Mouse (Mus musculus) neural tube, embryonic 13.5 days (tissue): ENCODE results near the gene Anapc10. TPM values are rescaled to one million over a fixed set of nuclear protein-coding genes. Genes with fewer than 3 reads are reported as not detected.
"Not testable (repeated sequence)": the region's sequence is repeated elsewhere in the genome, so short reads cannot be mapped to it uniquely, and the experiment has no call there.

Source experiments
- ATAC-seq: fragments of 200-750 bp; cut with Nextera tagmentation; 2 replicates; pipeline ENCODE4 v1.8.0; 2017; ENCODE audit warnings: low read depth, mild to moderate bottlenecking, moderate TSS enrichment, moderate library complexity
- H3K27ac ChIP-seq: fragments of 300-500 bp; sonication (generic); replicated peaks from 2 replicates; pipeline ENCODE4 v1.5.1; 2015; ENCODE audit warnings: moderate library complexity, mild to moderate bottlenecking, inconsistent platforms
- H3K27me3 ChIP-seq: fragments of 300-500 bp; sonication (generic); 2 replicates; pipeline ENCODE4 v1.6.1; 2015; ENCODE audit warnings: mild to moderate bottlenecking, inconsistent platforms
- H3K36me3 ChIP-seq: fragments of 300-500 bp; sonication (generic); 2 replicates; pipeline ENCODE4 v1.6.1; 2015; ENCODE audit warnings: mild to moderate bottlenecking, inconsistent platforms
- H3K4me1 ChIP-seq: fragments of 300-500 bp; sonication (generic); replicated peaks from 2 replicates; pipeline ENCODE4 v1.6.1; 2015; ENCODE audit warnings: inconsistent platforms
- H3K4me2 ChIP-seq: fragments of 300-500 bp; sonication (generic); 2 replicates; pipeline ENCODE4 v1.6.1; 2015; ENCODE audit warnings: inconsistent platforms, mild to moderate bottlenecking, moderate library complexity
- H3K4me3 ChIP-seq: fragments of 300-500 bp; sonication (generic); 2 replicates; pipeline ENCODE4 v1.5.1; 2015; ENCODE audit warnings: mild to moderate bottlenecking, inconsistent platforms
- H3K9ac ChIP-seq: fragments of 300-500 bp; sonication (generic); 2 replicates; pipeline ENCODE4 v1.6.1; 2015; ENCODE audit warnings: moderate library complexity, mild to moderate bottlenecking, inconsistent platforms
- H3K9me3 ChIP-seq: fragments of 300-500 bp; sonication (generic); 2 replicates; pipeline ENCODE4 v1.6.1; 2016; ENCODE audit warnings: inconsistent platforms
- WGBS: fragments of 180-500 bp; shearing (Covaris S2); methylation state at CpG from one replicate; pipeline ENCODE4 v1.1.7; 2015; 5-methylcytosine and 5-hydroxymethylcytosine counted together
- polyA plus RNA-seq: library from polyadenylated mRNA; unstranded; fragments of >200 nt; fragmentation: Nextera tagmentation; extraction: Ambion mirVana; gene quantifications from 2 replicates; pipeline ENCODE4 v1.2.1, GENCODE M21; 2015

The Anapc10 gene
- 39.1 and 46.5 TPM in 2 replicates for polyA plus RNA-seq

- H3K9me3 ChIP-seq: no peaks in the 10 kb centered on the region
- peaks cover 18% of the 10 kb centered on the region for H3K4me1 ChIP-seq
- under 1% methylated on average over 71 of the region's 73 CpGs for WGBS
- H3K4me2 ChIP-seq: peak within 1 kb of the TSS; percentile 92
- H3K27me3 ChIP-seq: no peaks in the 10 kb centered on the region
- ATAC-seq: peak; percentile 97
- peak within 1 kb of the TSS; percentile 94 for H3K4me3 ChIP-seq
- peaks cover 30% of the 10 kb centered on the region for H3K36me3 ChIP-seq
- H3K27ac ChIP-seq: peak within 1 kb of the TSS; percentile 93
- H3K9ac ChIP-seq: peak within 1 kb of the TSS; percentile 91
Observed at GRCm38 (mm10) chr8:79711064-79711961, at the start of gene Anapc10, which contains the start of gene Abce1. TSS of gene Anapc10 (plus strand) at chr8:79711820. TSS of gene Abce1 (minus strand) at chr8:79711740.

DNA sequence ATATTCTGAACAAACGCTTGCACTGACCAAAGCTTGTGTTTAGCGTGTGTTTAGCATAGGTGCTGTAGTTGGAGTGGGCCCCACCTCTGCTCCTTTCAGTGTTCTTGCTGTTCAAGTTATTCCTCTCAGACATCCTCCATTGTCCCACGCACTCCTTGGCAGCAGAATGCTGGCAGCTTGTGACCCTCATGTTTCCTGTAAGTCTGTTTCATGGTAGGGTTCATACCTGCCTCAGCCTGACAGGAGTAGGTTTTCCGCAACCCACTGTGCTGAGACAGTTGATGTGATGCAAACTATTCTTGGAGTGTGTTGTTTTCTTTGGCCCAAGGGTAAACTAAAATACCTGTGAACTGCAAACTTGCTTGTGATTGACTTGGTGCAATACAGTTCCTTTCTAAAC, 35.2 kb upstream of the Anapc10 start:
- Histone ChIP-seq H3K9me3 (no peaks in the 10 kb centered on the region), H3K4me3 (no peak overlapping the region), H3K4me1 (peaks cover 4% of the 10 kb centered on the region; the same call in 1 of the 2 replicates), H3K9ac (no peak overlapping the region), H3K36me3 (peaks cover 30% of the 10 kb centered on the region), H3K27ac (no peak overlapping the region), H3K4me2 (no peak overlapping the region), H3K27me3 (no peaks in the 10 kb centered on the region)
- no peak for ATAC-seq
- 79% methylated on average over 4 of the region's 4 CpGs for WGBS

DNA sequence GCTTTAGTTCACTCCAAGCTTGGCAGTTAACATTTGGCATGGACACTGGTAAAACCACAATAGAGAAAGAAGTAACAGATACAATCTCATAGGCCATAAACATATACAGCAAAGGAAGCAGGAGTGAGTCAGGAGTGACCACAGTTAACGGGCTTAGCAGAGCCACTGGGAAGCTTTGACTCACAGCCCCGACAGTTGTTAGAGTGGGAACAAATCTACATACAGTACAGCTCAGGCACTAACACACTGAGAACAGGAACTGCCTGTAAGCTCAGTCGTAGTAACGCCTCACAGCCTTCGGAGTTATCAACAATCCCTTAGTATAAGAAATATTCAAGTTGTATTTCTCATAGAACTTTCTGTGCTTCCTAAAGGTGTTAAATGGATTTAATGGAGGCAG, 32.6 kb upstream of the Anapc10 start:
- Histone ChIP-seq H3K9ac (no peak overlapping the region), H3K4me2 (no peak overlapping the region), H3K27me3 (no peaks in the 10 kb centered on the region), H3K4me3 (no peak overlapping the region), H3K36me3 (peaks cover 27% of the 10 kb centered on the region), H3K4me1 (peaks cover 4% of the 10 kb centered on the region; the same call in 1 of the 2 replicates), H3K27ac (no peak overlapping the region), H3K9me3 (no peaks in the 10 kb centered on the region)
- ATAC-seq: no peak
- 72% methylated on average over 5 of the region's 5 CpGs for WGBS

- H3K27me3 ChIP-seq, H3K4me1 ChIP-seq, H3K27ac ChIP-seq, ATAC-seq, H3K9me3 ChIP-seq, H3K9ac ChIP-seq: not testable (repeated sequence)
- Histone ChIP-seq H3K4me2 (peak overlapping the region; percentile 55), H3K4me3 (peak overlapping the region; percentile 30; the same call in 1 of the 2 replicates), H3K36me3 (peaks cover 36% of the 10 kb centered on the region)
- WGBS: 50% methylated on average over 10 of the region's 10 CpGs
Observed at GRCm38 (mm10) chr8:79680083-79680482, 31.5 kb upstream of the Anapc10 start.

- H3K4me3 ChIP-seq: peak overlapping the region; percentile 30
- no peak overlapping the region for H3K27ac ChIP-seq
- ATAC-seq: peak; percentile 59; the same call in 1 of the 2 replicates
- H3K36me3 ChIP-seq: peaks cover 39% of the 10 kb centered on the region
- H3K9me3 ChIP-seq: no peaks in the 10 kb centered on the region
- peaks cover 4% of the 10 kb centered on the region; the same call in 1 of the 2 replicates for H3K4me1 ChIP-seq
- peak overlapping the region; percentile 60 for H3K9ac ChIP-seq
- 9% methylated on average over 34 of the region's 34 CpGs for WGBS
- H3K27me3 ChIP-seq: no peaks in the 10 kb centered on the region
- H3K4me2 ChIP-seq: peak overlapping the region; percentile 55
Observed at GRCm38 (mm10) chr8:79680555-79680954, 31.1 kb upstream of the Anapc10 start.

- peaks cover 4% of the 10 kb centered on the region; the same call in 1 of the 2 replicates for H3K4me1 ChIP-seq
- H3K9ac ChIP-seq: peak overlapping the region; percentile 60; the same call in 1 of the 2 replicates
- H3K27me3 ChIP-seq: no peaks in the 10 kb centered on the region
- peak overlapping the region; percentile 30 for H3K4me3 ChIP-seq
- 32% methylated on average over 2 of the region's 2 CpGs for WGBS
- ATAC-seq: 0 out of 2 replicates have a peak, but pooled peaks have one; percentile 43
- H3K36me3 ChIP-seq: peaks cover 43% of the 10 kb centered on the region
- H3K4me2 ChIP-seq: peak overlapping the region; percentile 55
- H3K27ac ChIP-seq: no peak overlapping the region
- H3K9me3 ChIP-seq: no peaks in the 10 kb centered on the region
Observed at GRCm38 (mm10) chr8:79680965-79681364, 30.7 kb upstream of the Anapc10 start.

- H3K27ac ChIP-seq, H3K9me3 ChIP-seq, H3K4me1 ChIP-seq, H3K4me3 ChIP-seq, H3K27me3 ChIP-seq, ATAC-seq, H3K4me2 ChIP-seq, H3K9ac ChIP-seq: not testable (repeated sequence)
- peaks cover 82% of the 10 kb centered on the region for H3K36me3 ChIP-seq
- 95% methylated on average over 5 of the region's 5 CpGs for WGBS
Observed at GRCm38 (mm10) chr8:79685927-79686326, 25.7 kb upstream of the Anapc10 start.

DNA sequence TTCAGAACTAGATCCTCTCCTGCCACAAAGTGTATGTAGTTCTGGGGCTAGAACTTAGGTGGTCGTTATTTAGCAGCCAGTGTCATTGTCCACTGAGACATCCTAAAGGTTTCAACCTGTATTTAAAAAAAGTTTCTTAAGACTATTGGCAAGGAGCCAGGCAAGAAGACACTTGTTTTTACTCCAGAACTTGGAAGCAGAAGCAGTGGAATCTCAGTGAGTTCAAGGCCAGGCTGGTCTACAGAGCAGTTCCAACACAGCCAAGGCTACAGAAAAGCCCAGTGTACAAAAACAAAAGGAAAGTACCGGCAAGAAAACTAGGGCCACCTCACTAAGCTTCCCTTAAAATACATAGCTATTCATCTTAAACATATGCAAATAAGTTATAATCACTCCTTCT, 19.1 kb upstream of the Anapc10 start:
- no peak overlapping the region for H3K27ac ChIP-seq
- H3K4me2 ChIP-seq: no peak overlapping the region
- no peak overlapping the region for H3K9ac ChIP-seq
- no peaks in the 10 kb centered on the region for H3K27me3 ChIP-seq
- no peak for ATAC-seq
- H3K9me3 ChIP-seq: no peaks in the 10 kb centered on the region
- no peaks in the 10 kb centered on the region for H3K4me1 ChIP-seq
- WGBS: 87% methylated on average over 2 of the region's 2 CpGs
- no peak overlapping the region for H3K4me3 ChIP-seq
- H3K36me3 ChIP-seq: peaks cover 75% of the 10 kb centered on the region

- Histone ChIP-seq H3K4me1 (peaks cover 9% of the 10 kb centered on the region), H3K27me3 (no peaks in the 10 kb centered on the region), H3K9me3 (no peaks in the 10 kb centered on the region), H3K4me2 (no peak overlapping the region), H3K36me3 (peaks cover 48% of the 10 kb centered on the region), H3K27ac (no peak overlapping the region), H3K9ac (no peak overlapping the region), H3K4me3 (no peak overlapping the region)
- ATAC-seq: no peak
- WGBS: 97% methylated on average over 3 of the region's 3 CpGs
Observed at GRCm38 (mm10) chr8:79706687-79707086, 4.9 kb upstream of the Anapc10 start.

- H3K36me3 ChIP-seq: peaks cover 34% of the 10 kb centered on the region
- 56% methylated on average over 5 of the region's 6 CpGs for WGBS
- H3K9ac ChIP-seq: peak overlapping the region; percentile 58; the same call in 1 of the 2 replicates
- no peak overlapping the region for H3K27ac ChIP-seq
- peak overlapping the region; percentile 65 for H3K4me2 ChIP-seq
- H3K4me3 ChIP-seq: no peak overlapping the region
- no peak for ATAC-seq
- no peaks in the 10 kb centered on the region for H3K27me3 ChIP-seq
- peaks cover 18% of the 10 kb centered on the region for H3K4me1 ChIP-seq
- no peaks in the 10 kb centered on the region for H3K9me3 ChIP-seq
Observed at GRCm38 (mm10) chr8:79712676-79713075, 1.1 kb downstream of the Anapc10 start.

DNA sequence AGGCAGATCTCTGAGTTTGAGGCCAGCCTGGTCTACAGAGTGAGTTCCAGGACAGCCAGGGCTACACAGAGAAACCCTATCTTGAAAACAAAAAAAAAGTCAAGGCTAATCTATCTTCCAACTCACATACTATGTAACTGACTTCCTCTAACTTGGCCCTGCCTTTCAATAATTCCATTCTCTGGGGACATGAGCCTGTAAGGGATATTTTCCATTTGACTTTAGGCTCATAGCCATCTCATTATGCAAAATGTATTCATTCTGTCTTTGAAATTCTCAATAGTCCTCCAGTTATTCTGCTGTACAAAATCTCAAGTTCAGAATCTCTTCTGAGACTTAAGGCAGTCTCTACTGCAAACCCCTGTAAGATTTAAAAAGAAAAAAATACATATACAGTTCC, 9.9 kb downstream of the Anapc10 start:
- Histone ChIP-seq H3K9ac (no peak overlapping the region), H3K4me2 (no peak overlapping the region), H3K27me3 (no peaks in the 10 kb centered on the region), H3K27ac (no peak overlapping the region), H3K9me3 (no peaks in the 10 kb centered on the region), H3K4me1 (no peaks in the 10 kb centered on the region), H3K36me3 (peaks cover 53% of the 10 kb centered on the region), H3K4me3 (no peak overlapping the region)
- no peak for ATAC-seq

GRCm38 (mm10) chr8:79723308-79723707, 11.7 kb downstream of the Anapc10 start:
- H3K4me2 ChIP-seq: no peak overlapping the region
- H3K9me3 ChIP-seq: no peaks in the 10 kb centered on the region
- no peaks in the 10 kb centered on the region for H3K4me1 ChIP-seq
- no peaks in the 10 kb centered on the region for H3K27me3 ChIP-seq
- peaks cover 39% of the 10 kb centered on the region for H3K36me3 ChIP-seq
- H3K9ac ChIP-seq: no peak overlapping the region
- no peak overlapping the region for H3K4me3 ChIP-seq
- no peak overlapping the region for H3K27ac ChIP-seq
- no peak for ATAC-seq
